Mouse (Mus musculus) adrenal gland, adult 18-20 months (tissue): ENCODE data around the gene Gm15737. TPM values are rescaled to one million over a fixed set of nuclear protein-coding genes. Genes with fewer than 3 reads are reported as not detected.

Source experiments
- DNase-seq, 2 experiments: peaks; one replicate each; pipeline ENCODE4 v3.0.0; 2021 to 2022; ENCODE audit warnings: low spot score in 2 of 2
- long read RNA-seq, 2 experiments: library from polyadenylated mRNA; stranded (forward); transcript quantifications; one replicate each; pipeline ENCODE4 v2.0.0; 2021
- total RNA-seq, 2 experiments: library from RNA; stranded (reverse); gene quantifications; 1 replicate in 1 of 2; 2 replicates in 1 of 2; pipeline ENCODE4 v1.2.3; 2021

Gene Gm15737
- total RNA-seq: not detected
- long read RNA-seq, experiment 1: 0 reads
- long read RNA-seq, experiment 2: 0 reads

GRCm38 (mm10) chr6:92869089-92869581, at the start of gene Gm15737:
Gene Gm15737, plus strand, starts transcription at chr6:92869357.
- no peak for DNase-seq

- DNase-seq: no peak
Observed at GRCm38 (mm10) chr6:92821606-92822005, 47.6 kb upstream of the Gm15737 start.

- no peak for DNase-seq
Observed at GRCm38 (mm10) chr6:92822006-92822405, 47.2 kb upstream of the Gm15737 start.

GRCm38 (mm10) chr6:92823991-92824390, 45.2 kb upstream of the Gm15737 start:
- DNase-seq: no peak

GRCm38 (mm10) chr6:92826561-92826960, 42.6 kb upstream of the Gm15737 start:
- DNase-seq: no peak

GRCm38 (mm10) chr6:92827360-92827759, 41.8 kb upstream of the Gm15737 start:
- no peak for DNase-seq

GRCm38 (mm10) chr6:92829148-92829547, 40.0 kb upstream of the Gm15737 start:
- no peak for DNase-seq

- no peak for DNase-seq
Observed at GRCm38 (mm10) chr6:92831106-92831505, 38.1 kb upstream of the Gm15737 start.

GRCm38 (mm10) chr6:92842000-92842399, 27.2 kb upstream of the Gm15737 start:
- no peak for DNase-seq

GRCm38 (mm10) chr6:92843474-92843873, 25.7 kb upstream of the Gm15737 start:
- DNase-seq: no peak

GRCm38 (mm10) chr6:92845898-92846297, 23.3 kb upstream of the Gm15737 start:
- no peak for DNase-seq

- no peak for DNase-seq
Observed at GRCm38 (mm10) chr6:92846614-92847013, 22.5 kb upstream of the Gm15737 start.

- no peak for DNase-seq
Observed at GRCm38 (mm10) chr6:92849208-92849607, 19.9 kb upstream of the Gm15737 start.

- peak; percentile 41 to 46 for DNase-seq
Observed at GRCm38 (mm10) chr6:92850250-92850649, 18.9 kb upstream of the Gm15737 start.

GRCm38 (mm10) chr6:92854873-92855272, 14.3 kb upstream of the Gm15737 start:
- DNase-seq: no peak

GRCm38 (mm10) chr6:92857761-92858160, 11.4 kb upstream of the Gm15737 start:
- no peak for DNase-seq

GRCm38 (mm10) chr6:92858721-92859510, 10.2 kb upstream of the Gm15737 start:
- DNase-seq: no peak

GRCm38 (mm10) chr6:92860285-92860912, 8.8 kb upstream of the Gm15737 start:
- no peak for DNase-seq

GRCm38 (mm10) chr6:92862599-92862998, 6.6 kb upstream of the Gm15737 start:
- DNase-seq: no peak

- no peak for DNase-seq
Observed at GRCm38 (mm10) chr6:92869582-92870219, 544 bp downstream of the Gm15737 start.

GRCm38 (mm10) chr6:92871813-92872212, 2.7 kb downstream of the Gm15737 start:
- DNase-seq: no peak

- no peak for DNase-seq
Observed at GRCm38 (mm10) chr6:92872766-92873165, 3.6 kb downstream of the Gm15737 start.
